14 mouse cellular contexts compared by ENCODE assay signal in genomic region chr16:22260423-22261143, GRCm38 (mm10). TPM values are rescaled to one million over a fixed set of nuclear protein-coding genes. Genes with fewer than 3 reads are reported as not detected.
DNase-seq lines count a peak whose midpoint lies in the region; ATAC-seq lines count a peak whose summit lies in the region.
"Had no signal": no experiment of that assay in that cellular context is flagged by ENCODE, and none has a peak within 500 bp of the region (broad histone marks: within the 10 kb centered on the region; RNA-seq: fewer than 3 reads in every experiment).

No protein-coding gene starts in this region.

- H3K27ac ChIP-seq in heart, embryonic 16.5 days (ENCODE audit: low read length): no peak overlapping the region
- H3K27ac ChIP-seq in midbrain, embryonic 10.5 days (replicated peaks): no peak overlapping the region
- no peak overlapping the region for H3K27ac ChIP-seq in midbrain, embryonic 16.5 days (ENCODE audit: low read length)
- H3K27ac ChIP-seq in intestine, embryonic 15.5 days: no peak overlapping the region
- H3K27ac ChIP-seq in neural tube, embryonic 15.5 days (replicated peaks): no peak overlapping the region

- 37% methylated on average over 3 of the region's 3 CpGs for WGBS in heart, embryonic 16.5 days
- 73% methylated on average over 3 of the region's 3 CpGs for WGBS in midbrain, embryonic 10.5 days
- WGBS in midbrain, embryonic 16.5 days: 62% methylated on average over 3 of the region's 3 CpGs
- 42% methylated on average over 3 of the region's 3 CpGs for WGBS in intestine, embryonic 15.5 days
- 56% methylated on average over 3 of the region's 3 CpGs for WGBS in neural tube, embryonic 15.5 days

- no peaks in the 10 kb centered on the region for H3K27me3 ChIP-seq in heart, embryonic 16.5 days (ENCODE audit: control insufficient read depth, insufficient read depth, low read length)
- no peaks in the 10 kb centered on the region for H3K27me3 ChIP-seq in midbrain, embryonic 10.5 days (ENCODE audit: low read depth, poor library complexity, severe bottlenecking)
- H3K27me3 ChIP-seq in midbrain, embryonic 16.5 days (ENCODE audit: control insufficient read depth, insufficient read depth, low read depth, low read length): no peaks in the 10 kb centered on the region
- H3K27me3 ChIP-seq in intestine, embryonic 15.5 days (replicated peaks): no peaks in the 10 kb centered on the region
- H3K27me3 ChIP-seq in neural tube, embryonic 15.5 days (replicated peaks): no peaks in the 10 kb centered on the region

- no peak for DNase-seq in heart, adult 9 months (ENCODE audit: low spot score in 2 of 2)
- DNase-seq in midbrain, embryonic 10.5 days (ENCODE audit: low spot score): no peak
- DNase-seq in adrenal gland, postnatal 14 days: no peak
- DNase-seq in gastrocnemius, adult 18-20 months (ENCODE audit: low spot score): no peak
- DNase-seq: adrenal gland, adult 8-10 months; cerebellum, adult 11-12 months; heart, postnatal 10 days; layer of hippocampus, postnatal 36 days; lung, adult 18-20 months; thymus, postnatal 4 days had no signal

- no peak overlapping the region for H3K9ac ChIP-seq in heart, embryonic 16.5 days (ENCODE audit: low read length)
- H3K9ac ChIP-seq in midbrain, embryonic 16.5 days (ENCODE audit: low read depth, low read length): no peak overlapping the region
- H3K9ac ChIP-seq in intestine, embryonic 15.5 days: no peak overlapping the region
- no peak overlapping the region for H3K9ac ChIP-seq in neural tube, embryonic 15.5 days (replicated peaks)

- H3K4me3 ChIP-seq in heart, embryonic 16.5 days (ENCODE audit: low read length): no peak overlapping the region
- peak overlapping the region; percentile 21; the same call in 1 of the 2 replicates for H3K4me3 ChIP-seq in midbrain, embryonic 10.5 days
- no peak overlapping the region for H3K4me3 ChIP-seq in midbrain, embryonic 16.5 days (ENCODE audit: low read depth, low read length)
- H3K4me3 ChIP-seq in intestine, embryonic 15.5 days (replicated peaks): no peak overlapping the region
- H3K4me3 ChIP-seq in neural tube, embryonic 15.5 days (replicated peaks): no peak overlapping the region

- no peaks in the 10 kb centered on the region for H3K9me3 ChIP-seq in heart, embryonic 16.5 days (replicated peaks; ENCODE audit: control insufficient read depth, low read length)
- H3K9me3 ChIP-seq in midbrain, embryonic 10.5 days (replicated peaks): no peaks in the 10 kb centered on the region
- H3K9me3 ChIP-seq in midbrain, embryonic 16.5 days (replicated peaks; ENCODE audit: control insufficient read depth, low read length, poor library complexity, severe bottlenecking): no peaks in the 10 kb centered on the region
- no peaks in the 10 kb centered on the region for H3K9me3 ChIP-seq in intestine, embryonic 15.5 days
- no peaks in the 10 kb centered on the region for H3K9me3 ChIP-seq in neural tube, embryonic 15.5 days (replicated peaks)

- no peak for ATAC-seq in heart, embryonic 16.5 days (replicated peaks; ENCODE audit: extremely low read depth, insufficient read depth, low FRiP score)
- no peak for ATAC-seq in midbrain, embryonic 16.5 days
- no peak for ATAC-seq in intestine, embryonic 15.5 days
- ATAC-seq in neural tube, embryonic 15.5 days (ENCODE audit: low FRiP score): no peak

- peak overlapping the region; percentile 22; the same call in 1 of the 2 replicates for H3K4me2 ChIP-seq in heart, embryonic 16.5 days (ENCODE audit: low read depth, low read length)
- no peak overlapping the region for H3K4me2 ChIP-seq in midbrain, embryonic 16.5 days (ENCODE audit: low read length)
- H3K4me2 ChIP-seq in intestine, embryonic 15.5 days (replicated peaks): peak overlapping the region; percentile 20; the same call in 1 of the 2 replicates
- peak overlapping the region; percentile 9; the same call in 1 of the 2 replicates for H3K4me2 ChIP-seq in neural tube, embryonic 15.5 days

- H3K36me3 ChIP-seq in heart, embryonic 16.5 days (ENCODE audit: control insufficient read depth, insufficient read depth): no peaks in the 10 kb centered on the region
- peaks cover 48% of the 10 kb centered on the region for H3K36me3 ChIP-seq in midbrain, embryonic 10.5 days
- H3K36me3 ChIP-seq in midbrain, embryonic 16.5 days (ENCODE audit: control insufficient read depth, insufficient read depth, low read length): no peaks in the 10 kb centered on the region
- H3K36me3 ChIP-seq in intestine, embryonic 15.5 days: no peaks in the 10 kb centered on the region
- no peaks in the 10 kb centered on the region for H3K36me3 ChIP-seq in neural tube, embryonic 15.5 days

- peaks cover 29% of the 10 kb centered on the region for H3K4me1 ChIP-seq in heart, embryonic 16.5 days (ENCODE audit: control insufficient read depth, insufficient read depth, low read length)
- peaks cover 46% of the 10 kb centered on the region for H3K4me1 ChIP-seq in midbrain, embryonic 10.5 days
- H3K4me1 ChIP-seq in midbrain, embryonic 16.5 days (ENCODE audit: control insufficient read depth, insufficient read depth, low read length): peaks cover 44% of the 10 kb centered on the region
- H3K4me1 ChIP-seq in intestine, embryonic 15.5 days (replicated peaks): 0 out of 2 replicates have a peak, but pooled peaks cover 4% of the 10 kb centered on the region
- H3K4me1 ChIP-seq in neural tube, embryonic 15.5 days: peaks cover 46% of the 10 kb centered on the region

RNA-seq across cellular contexts. Expression of gene Tra2b, which starts 5.2 kb away (rescaled TPM):
- 201 and 229 TPM in 2 replicates for polyA plus RNA-seq in heart, embryonic 16.5 days (2015; fragmentation: Nextera tagmentation; extraction: Ambion mirVana)
- polyA plus RNA-seq in midbrain, embryonic 10.5 days (2016; fragmentation: Nextera tagmentation; extraction: Ambion mirVana): 480 and 495 TPM in 2 replicates
- polyA plus RNA-seq in midbrain, embryonic 16.5 days (2015; fragmentation: Nextera tagmentation; extraction: Ambion mirVana): 240 and 274 TPM in 2 replicates
- 304 and 336 TPM in 2 replicates for polyA plus RNA-seq in intestine, embryonic 15.5 days (2015; fragmentation: Nextera tagmentation; extraction: Ambion mirVana)
- 220 and 265 TPM in 2 replicates for polyA plus RNA-seq in neural tube, embryonic 15.5 days (2015; fragmentation: Nextera tagmentation; extraction: Ambion mirVana)
- total RNA-seq in adrenal gland, postnatal 14 days (2021): 126 and 127 TPM in 2 replicates
- total RNA-seq in gastrocnemius, adult 18-20 months (2021): 10 to 100 TPM; 30.2 to 32.3 TPM
